Mouse (Mus musculus): ENCODE measurements around the gene Serpinc1.

DNA sequence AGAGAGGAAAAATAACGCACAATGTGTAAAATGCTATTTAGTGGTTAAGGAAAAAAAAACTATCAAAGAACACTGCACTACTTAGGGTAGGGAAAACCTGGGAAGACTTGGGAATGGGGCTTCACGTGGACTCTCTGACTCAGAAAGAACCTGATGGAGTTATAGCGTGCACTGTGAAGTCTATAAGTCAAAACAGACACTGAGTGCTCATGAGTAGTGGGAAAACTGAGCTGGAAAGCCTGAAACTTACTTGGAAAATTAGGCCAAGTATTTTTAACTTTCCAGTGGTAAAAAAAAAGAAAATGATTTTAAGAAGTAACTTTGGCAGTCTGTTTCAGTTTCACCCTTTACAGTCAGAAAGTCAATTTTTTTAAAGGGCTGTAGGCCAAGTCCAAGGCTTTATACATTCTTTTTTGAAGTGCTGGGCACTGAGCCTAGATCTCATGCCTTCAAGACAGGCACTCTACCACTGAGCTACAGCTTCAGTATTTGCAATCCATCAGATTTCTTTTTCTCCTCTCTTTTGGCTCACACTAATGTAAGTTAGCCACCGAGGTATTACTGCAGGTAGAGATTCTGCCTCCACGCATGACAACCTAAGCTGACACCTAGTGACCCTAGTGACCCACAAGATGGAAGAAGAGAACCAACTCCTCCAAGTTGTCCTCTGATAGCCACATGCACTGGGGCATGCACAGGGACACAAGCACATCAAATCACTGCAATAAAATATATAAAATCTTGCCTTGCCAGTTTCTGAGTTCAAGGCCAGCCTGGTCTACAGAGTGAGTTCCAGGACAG, 47.2 kb downstream of the Serpinc1 start:
- no peak for TF ChIP-seq ZC3H11A (IDR thresholded peaks at IDR 0.05; ENCODE audit: borderline replicate concordance, low read depth, low read length)
- TF ChIP-seq ZNF384 (IDR thresholded peaks at IDR 0.05; ENCODE audit: low read depth, low read length), result no peak
- TF ChIP-seq HCFC1 (IDR thresholded peaks at IDR 0.05; ENCODE audit: borderline replicate concordance, insufficient read depth, low read length), result no peak
- TF ChIP-seq MAFK (IDR thresholded peaks at IDR 0.05; ENCODE audit: insufficient read depth, low read depth, low read length), result no peak
